In the genomic region with DNA sequence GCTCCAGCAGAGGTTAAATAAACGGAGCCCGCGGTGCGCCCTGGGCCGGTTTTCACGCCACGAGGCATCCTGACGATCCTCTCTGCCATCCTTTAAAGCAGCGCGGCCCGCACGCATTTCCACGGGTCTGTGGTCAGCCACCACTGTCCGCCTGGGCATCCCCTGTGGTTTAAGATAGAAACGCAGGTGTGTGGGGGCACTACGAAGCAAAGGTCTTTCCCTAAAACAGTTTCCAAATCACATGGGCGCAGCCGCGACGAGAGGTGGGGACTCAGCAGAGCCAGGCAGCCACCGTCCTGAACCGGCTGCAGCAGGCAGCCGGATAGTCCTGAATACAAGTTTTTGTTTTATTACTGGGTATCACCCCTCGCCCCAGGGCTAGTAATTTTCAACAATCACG, we compare ENCODE assay signal across 10 mouse cellular contexts.
DNase-seq lines count a peak whose midpoint lies in the region; ATAC-seq and TF ChIP-seq lines count a peak whose summit lies in the region.
"Had no signal": no experiment of that assay in that cellular context is flagged by ENCODE, and none has a peak within 500 bp of the region (broad histone marks: within the 10 kb centered on the region; RNA-seq: fewer than 3 reads in every experiment).

No protein-coding gene starts in this region.

- peaks cover 5% of the 10 kb centered on the region for H3K4me1 ChIP-seq in forebrain, embryonic 11.5 days (replicated peaks; ENCODE audit: control insufficient read depth, insufficient read depth, low read length)
- H3K4me1 ChIP-seq in forebrain, postnatal 0 days (ENCODE audit: insufficient read depth): no peaks in the 10 kb centered on the region
- 0 out of 2 replicates have a peak, but pooled peaks cover 6% of the 10 kb centered on the region for H3K4me1 ChIP-seq in embryonic facial prominence, embryonic 15.5 days
- H3K4me1 ChIP-seq in midbrain, embryonic 13.5 days (replicated peaks): peaks cover 10% of the 10 kb centered on the region

- DNase-seq in forebrain, embryonic 11.5 days (ENCODE audit: low spot score): peak; percentile 61
- no peak for DNase-seq in forebrain, postnatal 0 days
- DNase-seq in A20 (ENCODE audit: low read depth, low spot score): peak; percentile 84
- no peak for DNase-seq in layer of hippocampus, postnatal 36 days
- no peak for DNase-seq in retina, postnatal 1 day
- DNase-seq in c-Kit-positive CD71-positive TER-119-positive erythroid progenitor cells, embryonic 14.5 days (ENCODE audit: low spot score): no peak
- DNase-seq: left cerebral cortex, postnatal 4 days had no signal

- WGBS in forebrain, embryonic 11.5 days: 3% methylated on average over 25 of the region's 25 CpGs
- WGBS in forebrain, postnatal 0 days: 3% methylated on average over 25 of the region's 25 CpGs
- 6% methylated on average over 25 of the region's 25 CpGs for WGBS in embryonic facial prominence, embryonic 15.5 days
- 2% methylated on average over 25 of the region's 25 CpGs for WGBS in midbrain, embryonic 13.5 days

- H3K27me3 ChIP-seq in forebrain, embryonic 11.5 days (ENCODE audit: control insufficient read depth, insufficient read depth, low read length): peaks cover 72% of the 10 kb centered on the region
- peaks cover 65% of the 10 kb centered on the region for H3K27me3 ChIP-seq in forebrain, postnatal 0 days (ENCODE audit: insufficient read depth, low read length)
- H3K27me3 ChIP-seq in embryonic facial prominence, embryonic 15.5 days: peaks cover 87% of the 10 kb centered on the region
- H3K27me3 ChIP-seq in midbrain, embryonic 13.5 days: peaks cover 92% of the 10 kb centered on the region

- H3K9ac ChIP-seq in forebrain, embryonic 11.5 days (ENCODE audit: low read length): no peak overlapping the region
- H3K9ac ChIP-seq in forebrain, postnatal 0 days: no peak overlapping the region
- H3K9ac ChIP-seq in embryonic facial prominence, embryonic 15.5 days: no peak overlapping the region
- H3K9ac ChIP-seq in midbrain, embryonic 13.5 days (replicated peaks): 0 out of 2 replicates have a peak overlapping the region, but pooled peaks have one; percentile 0
- H3K9ac ChIP-seq: kidney, embryonic 15.5 days had no signal

- no peaks in the 10 kb centered on the region for H3K36me3 ChIP-seq in forebrain, embryonic 11.5 days (ENCODE audit: control insufficient read depth, insufficient read depth, low read length)
- no peaks in the 10 kb centered on the region for H3K36me3 ChIP-seq in forebrain, postnatal 0 days (ENCODE audit: insufficient read depth)
- H3K36me3 ChIP-seq in embryonic facial prominence, embryonic 15.5 days: no peaks in the 10 kb centered on the region
- no peaks in the 10 kb centered on the region for H3K36me3 ChIP-seq in midbrain, embryonic 13.5 days
- H3K36me3 ChIP-seq: kidney, embryonic 15.5 days had no signal

- H3K27ac ChIP-seq in forebrain, embryonic 11.5 days (ENCODE audit: low read depth, low read length): no peak overlapping the region
- H3K27ac ChIP-seq in forebrain, postnatal 0 days (ENCODE audit: low read depth, low read length): no peak overlapping the region
- no peak overlapping the region for H3K27ac ChIP-seq in embryonic facial prominence, embryonic 15.5 days (replicated peaks)
- H3K27ac ChIP-seq in midbrain, embryonic 13.5 days: no peak overlapping the region
- H3K27ac ChIP-seq: kidney, embryonic 15.5 days had no signal

- no peaks in the 10 kb centered on the region for H3K9me3 ChIP-seq in forebrain, embryonic 11.5 days (ENCODE audit: control insufficient read depth, low read length)
- H3K9me3 ChIP-seq in forebrain, postnatal 0 days (ENCODE audit: low read length): no peaks in the 10 kb centered on the region
- H3K9me3 ChIP-seq in embryonic facial prominence, embryonic 15.5 days (replicated peaks): no peaks in the 10 kb centered on the region
- no peaks in the 10 kb centered on the region for H3K9me3 ChIP-seq in midbrain, embryonic 13.5 days
- H3K9me3 ChIP-seq: kidney, embryonic 15.5 days had no signal

- ATAC-seq in forebrain, embryonic 11.5 days (replicated peaks; ENCODE audit: low FRiP score): no peak
- ATAC-seq in forebrain, postnatal 0 days: no peak
- no peak for ATAC-seq in embryonic facial prominence, embryonic 15.5 days (ENCODE audit: insufficient number of reproducible peaks, low FRiP score, low TSS enrichment, low read depth)
- no peak for ATAC-seq in midbrain, embryonic 13.5 days

- H3K4me2 ChIP-seq in forebrain, embryonic 11.5 days (ENCODE audit: low read depth, low read length, severe bottlenecking): no peak overlapping the region
- no peak overlapping the region for H3K4me2 ChIP-seq in forebrain, postnatal 0 days (ENCODE audit: low read depth)
- H3K4me2 ChIP-seq in embryonic facial prominence, embryonic 15.5 days (replicated peaks): peak overlapping the region; percentile 21
- peak overlapping the region; percentile 2; the same call in 1 of the 2 replicates for H3K4me2 ChIP-seq in midbrain, embryonic 13.5 days (replicated peaks)
- H3K4me2 ChIP-seq: kidney, embryonic 15.5 days had no signal

- no peak overlapping the region for H3K4me3 ChIP-seq in forebrain, embryonic 11.5 days (ENCODE audit: low read depth, low read length)
- H3K4me3 ChIP-seq in forebrain, postnatal 0 days (ENCODE audit: low read depth, low read length): no peak overlapping the region
- H3K4me3 ChIP-seq in embryonic facial prominence, embryonic 15.5 days (replicated peaks): no peak overlapping the region
- no peak overlapping the region for H3K4me3 ChIP-seq in midbrain, embryonic 13.5 days (replicated peaks)
- H3K4me3 ChIP-seq: kidney, embryonic 15.5 days had no signal

- no peak for TF ChIP-seq CTCF in forebrain, postnatal 0 days (IDR thresholded peaks at IDR 0.05; ENCODE audit: low read depth)

Comparison
In these comparisons a context has a peak if more than half of its experiments do, and no peak if none do; other contexts are left out.
1. DNase-seq: peak in forebrain, embryonic 11.5 days (single experiment) and A20 (single experiment); none in forebrain, postnatal 0 days (single experiment), layer of hippocampus, postnatal 36 days (0 of 2), retina, postnatal 1 day (single experiment) and c-Kit-positive CD71-positive TER-119-positive erythroid progenitor cells, embryonic 14.5 days (single experiment).
2. H3K4me2 ChIP-seq: peak in embryonic facial prominence, embryonic 15.5 days (single experiment) and midbrain, embryonic 13.5 days (single experiment); none in forebrain, embryonic 11.5 days (single experiment) and forebrain, postnatal 0 days (single experiment).